Mouse (Mus musculus) left cerebral cortex, postnatal 10 days (tissue): ENCODE measurements around the gene Cacnb2. TPM values are rescaled to one million over a fixed set of nuclear protein-coding genes. Genes with fewer than 3 reads are reported as not detected.

Experiments
- DNase-seq, 2 experiments: peaks; one replicate each; pipeline ENCODE4 v3.0.0; 2021 to 2022; ENCODE audit warnings: low spot score in 2 of 2, mixed read lengths in 1 of 2; ENCODE audit errors: extremely low spot score in 1 of 2
- intact Hi-C: fragments of 180-260 bp; cut with DNase I; formaldehyde crosslinking; loops from one replicate; pipeline ENCODE4 v1.15.1; 2025
- total RNA-seq, 2 experiments: library from RNA; stranded (reverse); gene quantifications; 2 replicates each; pipeline ENCODE4 v1.2.3; 2021

Gene Cacnb2
- total RNA-seq, 2 experiments from 2014 or later = 32.5 to 36.1 TPM

- DNase-seq = no peak
- intact Hi-C loops = no loop called here
These were observed 302.0 kb downstream of the Cacnb2 start for GRCm38 (mm10) chr2:14904865-14905264.

GRCm38 (mm10) chr2:14907124-14907925 is 304.4 kb downstream of the Cacnb2 start:
- no peak for DNase-seq
- intact Hi-C loops = no loop called here

GRCm38 (mm10) chr2:14917585-14918247 is 314.8 kb downstream of the Cacnb2 start:
- no peak for DNase-seq
- intact Hi-C loops = no loop called here

GRCm38 (mm10) chr2:14929866-14930265 is 327.0 kb downstream of the Cacnb2 start:
- DNase-seq = no peak
- intact Hi-C loops = no loop called here

- DNase-seq = no peak
- intact Hi-C loops = no loop called here
These were observed 329.1 kb downstream of the Cacnb2 start for GRCm38 (mm10) chr2:14931968-14932367.

- DNase-seq = no peak
- intact Hi-C loops = no loop called here
These were observed 333.6 kb downstream of the Cacnb2 start for GRCm38 (mm10) chr2:14936492-14936891.

GRCm38 (mm10) chr2:14942261-14942660 is 339.4 kb downstream of the Cacnb2 start:
- intact Hi-C loops = no loop called here
- DNase-seq = no peak

GRCm38 (mm10) chr2:14943691-14944357 is 340.9 kb downstream of the Cacnb2 start:
- intact Hi-C loops = no loop called here
- no peak for DNase-seq

GRCm38 (mm10) chr2:14953090-14953489 is 350.2 kb downstream of the Cacnb2 start:
- intact Hi-C loops = no loop called here
- DNase-seq = no peak

- intact Hi-C loops = no loop called here
- no peak for DNase-seq
These were observed 358.1 kb downstream of the Cacnb2 start for GRCm38 (mm10) chr2:14960963-14961488.

- intact Hi-C loops = no loop called here
- no peak for DNase-seq
These were observed 358.6 kb downstream of the Cacnb2 start for GRCm38 (mm10) chr2:14961493-14961892.

- intact Hi-C loops = no loop called here
These were observed 381.1 kb downstream of the Cacnb2 start for GRCm38 (mm10) chr2:14984029-14984428.

GRCm38 (mm10) chr2:14988451-14988850 is 385.6 kb downstream of the Cacnb2 start:
- intact Hi-C loops = no loop called here
- DNase-seq = no peak

More at GRCm38 (mm10) chr2:14984029-14984428, 381.1 kb downstream of the Cacnb2 start:
- DNase-seq = no peak

- no peak for DNase-seq
- intact Hi-C loops = no loop called here
These were observed 386.5 kb downstream of the Cacnb2 start for GRCm38 (mm10) chr2:14989350-14989749.

GRCm38 (mm10) chr2:14992531-14992930 is 389.6 kb downstream of the Cacnb2 start:
- DNase-seq = no peak
- intact Hi-C loops = no loop called here

GRCm38 (mm10) chr2:14996036-14996435 is 393.1 kb downstream of the Cacnb2 start:
- peak in 1 of 2 experiments; percentile 45 for DNase-seq
- intact Hi-C loops = no loop called here

- intact Hi-C loops = no loop called here
- DNase-seq = no peak
These were observed 394.9 kb downstream of the Cacnb2 start for GRCm38 (mm10) chr2:14997836-14998235.

GRCm38 (mm10) chr2:15007531-15007930 is 404.6 kb downstream of the Cacnb2 start:
- no peak for DNase-seq
- intact Hi-C loops = no loop called here

GRCm38 (mm10) chr2:15008072-15008471 is 405.2 kb downstream of the Cacnb2 start:
- intact Hi-C loops = no loop called here
- DNase-seq = no peak
